Mouse (Mus musculus): ENCODE data around the gene 2310007B03Rik. TPM values are rescaled to one million over a fixed set of nuclear protein-coding genes. Genes with fewer than 3 reads are reported as not detected.
"Not testable (repeated sequence)": the region's sequence is repeated elsewhere in the genome, so short reads cannot be mapped to it uniquely, and the experiment has no call there.

Gene 2310007B03Rik
- not detected in 2 replicates for total RNA-seq (2014; fragmentation: Nextera tagmentation)
- total RNA-seq (2017) = 0.05 TPM in 1 of 2 replicates, not detected in the other
- polyA plus RNA-seq (2012) = not detected in 2 replicates

DNA sequence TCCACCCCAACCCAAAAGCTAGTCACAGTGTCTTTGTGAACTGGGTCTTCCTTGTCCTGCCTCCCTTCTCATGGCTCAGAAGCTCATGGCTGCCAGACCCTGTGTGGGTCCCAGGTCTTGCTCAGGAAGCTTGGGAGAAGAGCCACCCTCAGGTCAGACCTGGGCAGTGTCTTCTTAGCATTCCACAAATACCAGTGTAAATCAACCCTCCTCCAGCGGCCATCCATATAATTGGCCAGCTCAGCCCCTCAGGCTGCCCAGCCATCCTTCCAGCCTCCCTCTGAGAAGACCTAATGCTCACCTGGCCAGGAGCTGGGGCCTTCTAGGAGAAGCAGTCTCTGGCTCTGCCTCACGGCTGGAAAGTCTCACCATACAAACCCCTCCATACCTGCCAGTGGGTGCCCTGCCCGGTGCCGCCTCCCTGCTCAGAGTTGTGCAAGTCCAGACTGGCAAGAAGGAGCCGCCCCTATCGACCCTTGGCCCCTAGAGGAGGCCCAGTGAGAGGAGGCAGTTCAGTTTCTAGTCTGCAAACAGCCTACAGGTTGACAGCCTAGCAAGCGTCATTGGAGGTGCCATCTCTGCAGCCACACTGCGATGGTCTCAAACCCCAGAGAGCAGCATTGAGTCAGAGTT lies at the start of gene 2310007B03Rik:
Gene 2310007B03Rik, minus strand, starts transcription at position 448 of the 633 bp plus-strand sequence.
- ATAC-seq (ENCODE audit: extremely low read depth, insufficient number of reproducible peaks, low FRiP score, poor library complexity, severe bottlenecking) (no peak), DNase-seq (ENCODE audit: low spot score) (no peak)
- peaks cover 3% of the 10 kb centered on the region; the same call in 1 of the 2 replicates for H3K27me3 ChIP-seq (ENCODE audit: insufficient read depth, low read length)
- TF ChIP-seq CTCF (IDR thresholded peaks at IDR 0.05; ENCODE audit: low read depth, low read length) (no peak), GATA2 (IDR thresholded peaks at IDR 0.05; ENCODE audit: borderline replicate concordance, low read depth, low read length) (no peak), TAL1 (conservative IDR thresholded peaks at IDR 0.05; ENCODE audit: low read depth, low read length) (no peak), GATA1 (IDR thresholded peaks at IDR 0.05; ENCODE audit: borderline replicate concordance, low read length) (no peak), POLR2AphosphoS5 (IDR thresholded peaks at IDR 0.05; ENCODE audit: insufficient replicate concordance, low read depth, low read length) (no peak)
- H3K4me1 ChIP-seq (ENCODE audit: insufficient read depth, low read depth, low read length) = no peaks in the 10 kb centered on the region; the same call in 1 of the 2 replicates
- no peaks in the 10 kb centered on the region for H3K36me3 ChIP-seq (replicated peaks)
- no peaks in the 10 kb centered on the region for H3K9me3 ChIP-seq (replicated peaks)
- no peak within 1 kb of the TSS for H3K4me3 ChIP-seq (ENCODE audit: low read depth, low read length)

- ATAC-seq (ENCODE audit: extremely low read depth, insufficient number of reproducible peaks, low FRiP score, poor library complexity, severe bottlenecking) (no peak), DNase-seq (ENCODE audit: low spot score) (no peak)
- no peak overlapping the region for H3K4me3 ChIP-seq (ENCODE audit: low read depth, low read length)
- peaks cover under 1% of the 10 kb centered on the region; the same call in 1 of the 2 replicates for H3K27me3 ChIP-seq (ENCODE audit: insufficient read depth, low read length)
- TF ChIP-seq GATA2 (IDR thresholded peaks at IDR 0.05; ENCODE audit: borderline replicate concordance, low read depth, low read length) (no peak), POLR2AphosphoS5 (IDR thresholded peaks at IDR 0.05; ENCODE audit: insufficient replicate concordance, low read depth, low read length) (no peak), CTCF (IDR thresholded peaks at IDR 0.05; ENCODE audit: low read depth, low read length) (no peak), GATA1 (IDR thresholded peaks at IDR 0.05; ENCODE audit: borderline replicate concordance, low read length) (no peak), TAL1 (conservative IDR thresholded peaks at IDR 0.05; ENCODE audit: low read depth, low read length) (no peak)
- peaks cover 3% of the 10 kb centered on the region; the same call in 1 of the 2 replicates for H3K4me1 ChIP-seq (ENCODE audit: insufficient read depth, low read depth, low read length)
- H3K9me3 ChIP-seq (replicated peaks) = no peaks in the 10 kb centered on the region
- H3K36me3 ChIP-seq (replicated peaks) = no peaks in the 10 kb centered on the region
Observed at GRCm38 (mm10) chr1:93210213-93210641, 49.5 kb upstream of the 2310007B03Rik start.

DNA sequence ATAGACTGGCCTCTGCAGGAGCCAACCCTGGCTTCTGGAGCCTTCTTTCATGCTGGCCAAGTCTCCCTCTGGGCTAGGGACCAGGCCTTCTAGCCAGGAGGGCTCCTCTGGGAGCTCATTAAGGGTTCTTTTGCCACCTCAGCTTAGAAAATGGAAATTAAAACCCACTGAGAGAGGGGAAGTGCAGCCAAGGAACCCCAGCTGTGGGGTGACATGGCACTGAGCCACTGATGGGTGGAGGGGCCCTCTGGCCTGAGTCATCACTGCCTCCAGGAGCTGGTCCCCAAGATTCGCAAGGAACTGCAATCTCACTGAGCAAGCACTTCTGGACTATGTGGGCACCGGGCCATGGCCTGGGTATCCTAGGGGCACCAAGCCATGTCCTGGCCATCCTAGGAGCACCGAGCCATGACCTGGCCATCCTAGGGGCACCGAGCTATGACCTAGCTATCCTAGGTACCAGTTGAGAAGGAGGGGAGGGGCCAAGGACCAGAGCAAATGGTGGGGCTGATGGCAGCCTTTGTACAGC lies 46.9 kb upstream of the 2310007B03Rik start:
- Histone ChIP-seq H3K36me3 (replicated peaks) (no peaks in the 10 kb centered on the region), H3K4me1 (ENCODE audit: insufficient read depth, low read depth, low read length) (peaks cover 2% of the 10 kb centered on the region; the same call in 1 of the 2 replicates), H3K27me3 (ENCODE audit: insufficient read depth, low read length) (peaks cover 3% of the 10 kb centered on the region; the same call in 1 of the 2 replicates), H3K9me3 (replicated peaks) (no peaks in the 10 kb centered on the region), H3K4me3 (ENCODE audit: low read depth, low read length) (no peak overlapping the region; the same call in 1 of the 2 replicates)
- no peak for DNase-seq (ENCODE audit: low spot score)
- ATAC-seq (ENCODE audit: extremely low read depth, insufficient number of reproducible peaks, low FRiP score, poor library complexity, severe bottlenecking) = no peak
- TF ChIP-seq POLR2AphosphoS5 (IDR thresholded peaks at IDR 0.05; ENCODE audit: insufficient replicate concordance, low read depth, low read length) (no peak), GATA1 (IDR thresholded peaks at IDR 0.05; ENCODE audit: borderline replicate concordance, low read length) (no peak), TAL1 (conservative IDR thresholded peaks at IDR 0.05; ENCODE audit: low read depth, low read length) (no peak), CTCF (IDR thresholded peaks at IDR 0.05; ENCODE audit: low read depth, low read length) (no peak), GATA2 (IDR thresholded peaks at IDR 0.05; ENCODE audit: borderline replicate concordance, low read depth, low read length) (no peak)

DNA sequence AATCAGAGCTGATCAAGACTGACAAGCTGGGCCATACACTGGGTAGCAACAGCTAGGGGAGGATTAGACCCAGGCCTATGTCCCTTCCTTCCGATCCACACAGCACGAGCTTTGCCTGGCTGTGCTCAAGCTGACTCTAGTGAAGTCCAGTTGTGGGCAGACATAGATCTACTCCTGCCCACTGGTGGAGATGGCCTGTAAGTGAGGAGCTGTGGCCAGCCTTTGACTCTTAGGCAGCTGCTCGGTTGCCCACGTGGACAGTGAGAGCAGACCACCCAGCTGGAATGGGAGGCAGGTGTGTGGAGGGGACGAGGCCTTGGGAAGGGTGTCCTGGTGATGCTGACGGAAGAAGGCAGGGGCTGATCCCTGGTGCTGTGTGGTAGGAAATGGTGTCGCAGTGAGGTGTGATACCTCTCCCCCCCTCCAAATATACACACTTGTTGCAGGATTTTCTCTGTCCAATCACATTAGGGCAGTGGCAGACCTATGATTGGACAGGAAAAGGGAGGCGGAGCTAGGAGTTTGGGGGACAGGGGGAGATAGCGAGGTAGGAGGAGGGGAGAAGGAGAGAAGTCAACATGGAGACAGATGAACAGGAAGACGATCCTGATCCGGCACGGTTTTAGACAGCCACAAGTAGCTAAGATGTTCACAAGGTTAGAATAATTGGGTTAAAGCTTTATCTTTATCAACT lies 45.7 kb upstream of the 2310007B03Rik start:
- no peak for TF ChIP-seq CTCF (IDR thresholded peaks at IDR 0.05; ENCODE audit: low read depth, low read length)
- no peak for TF ChIP-seq POLR2AphosphoS5 (IDR thresholded peaks at IDR 0.05; ENCODE audit: insufficient replicate concordance, low read depth, low read length)
- no peak for TF ChIP-seq TAL1 (conservative IDR thresholded peaks at IDR 0.05; ENCODE audit: low read depth, low read length)
- DNase-seq (ENCODE audit: low spot score) = no peak
- Histone ChIP-seq H3K27me3 (ENCODE audit: insufficient read depth, low read length) (peaks cover 3% of the 10 kb centered on the region; the same call in 1 of the 2 replicates), H3K4me3 (ENCODE audit: low read depth, low read length) (no peak overlapping the region), H3K4me1 (ENCODE audit: insufficient read depth, low read depth, low read length) (no peaks in the 10 kb centered on the region), H3K9me3 (replicated peaks) (no peaks in the 10 kb centered on the region), H3K36me3 (replicated peaks) (no peaks in the 10 kb centered on the region)
- no peak for ATAC-seq (ENCODE audit: extremely low read depth, insufficient number of reproducible peaks, low FRiP score, poor library complexity, severe bottlenecking)

DNA sequence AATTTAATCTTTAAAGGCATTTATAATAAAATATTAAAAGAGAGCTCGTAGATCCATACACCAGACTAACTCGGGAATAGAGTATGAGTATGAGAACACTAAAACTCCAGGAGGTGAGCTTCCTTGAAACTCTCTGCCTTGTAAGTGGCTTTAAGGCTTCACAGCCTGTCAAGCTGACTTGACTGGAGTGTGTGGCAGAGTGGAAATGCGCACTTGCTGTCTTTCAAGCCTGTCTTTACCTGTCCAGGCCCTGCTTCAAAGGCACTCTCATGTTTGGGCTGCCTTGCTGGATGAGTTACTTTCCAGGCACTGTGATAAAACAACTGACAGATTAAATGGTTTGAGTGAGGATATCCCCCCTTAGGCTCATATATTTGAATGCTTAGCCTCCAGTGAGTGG lies 37.2 kb upstream of the 2310007B03Rik start:
- no peak for TF ChIP-seq TAL1 (conservative IDR thresholded peaks at IDR 0.05; ENCODE audit: low read depth, low read length)
- TF ChIP-seq GATA1 (IDR thresholded peaks at IDR 0.05; ENCODE audit: borderline replicate concordance, low read length) = no peak
- TF ChIP-seq POLR2AphosphoS5 (IDR thresholded peaks at IDR 0.05; ENCODE audit: insufficient replicate concordance, low read depth, low read length) = no peak
- TF ChIP-seq CTCF (IDR thresholded peaks at IDR 0.05; ENCODE audit: low read depth, low read length) = no peak
- TF ChIP-seq GATA2 (IDR thresholded peaks at IDR 0.05; ENCODE audit: borderline replicate concordance, low read depth, low read length) = no peak
- ATAC-seq (ENCODE audit: extremely low read depth, insufficient number of reproducible peaks, low FRiP score, poor library complexity, severe bottlenecking) = no peak

GRCm38 (mm10) chr1:93197454-93197853 lies 36.7 kb upstream of the 2310007B03Rik start:
- H3K36me3 ChIP-seq (replicated peaks); ATAC-seq (ENCODE audit: extremely low read depth, insufficient number of reproducible peaks, low FRiP score, poor library complexity, severe bottlenecking); DNase-seq (ENCODE audit: low spot score); H3K9me3 ChIP-seq (replicated peaks); H3K4me1 ChIP-seq (ENCODE audit: insufficient read depth, low read depth, low read length); H3K4me3 ChIP-seq (ENCODE audit: low read depth, low read length): not testable (repeated sequence)
- H3K27me3 ChIP-seq (ENCODE audit: insufficient read depth, low read length) = peaks cover 12% of the 10 kb centered on the region; the same call in 1 of the 2 replicates

More for the DNA sequence above, 37.2 kb upstream of the 2310007B03Rik start:
- DNase-seq (ENCODE audit: low spot score) = no peak
- Histone ChIP-seq H3K4me3 (ENCODE audit: low read depth, low read length) (no peak overlapping the region), H3K27me3 (ENCODE audit: insufficient read depth, low read length) (peaks cover 12% of the 10 kb centered on the region; the same call in 1 of the 2 replicates), H3K9me3 (replicated peaks) (no peaks in the 10 kb centered on the region), H3K4me1 (ENCODE audit: insufficient read depth, low read depth, low read length) (no peaks in the 10 kb centered on the region), H3K36me3 (replicated peaks) (no peaks in the 10 kb centered on the region)
